Mouse (Mus musculus) adrenal gland, adult (tissue): ENCODE data around the gene Fam83g.

Experiments used
- DNase-seq, 2 experiments: peaks; one replicate each; pipeline ENCODE4 v3.0.0; 2022 to 2023; ENCODE audit warnings: low spot score in 1 of 2; ENCODE audit not compliant: inconsistent age in 2 of 2

Gene Fam83g

GRCm38 (mm10) chr11:61706232-61706631 is 22.3 kb downstream of the Fam83g start:
- DNase-seq = peak in 1 of 2 experiments; percentile 51

GRCm38 (mm10) chr11:61708928-61709327 is 25.0 kb downstream of the Fam83g start:
- DNase-seq = no peak

GRCm38 (mm10) chr11:61713157-61713855 is 29.4 kb downstream of the Fam83g start:
- DNase-seq = peak; percentile 82 to 89

GRCm38 (mm10) chr11:61714346-61715117 is 30.6 kb downstream of the Fam83g start:
- DNase-seq = peak; percentile 79 to 94

- no peak for DNase-seq
Measured at GRCm38 (mm10) chr11:61715130-61715529, 31.2 kb downstream of the Fam83g start.

- DNase-seq = no peak
Measured at GRCm38 (mm10) chr11:61717990-61718389, 34.1 kb downstream of the Fam83g start.

- DNase-seq = no peak
Measured at GRCm38 (mm10) chr11:61719387-61719786, 35.5 kb downstream of the Fam83g start.

GRCm38 (mm10) chr11:61719826-61720225 is 35.9 kb downstream of the Fam83g start:
- no peak for DNase-seq

- no peak for DNase-seq
Measured at GRCm38 (mm10) chr11:61720636-61721035, 36.7 kb downstream of the Fam83g start, which contains the start of gene Slc5a10. Slc5a10 (minus strand) TSS chr11:61720826.

GRCm38 (mm10) chr11:61722077-61722476 is 38.2 kb downstream of the Fam83g start:
- no peak for DNase-seq

- DNase-seq = peak in 1 of 2 experiments; percentile 47
Measured at GRCm38 (mm10) chr11:61728037-61728436, 44.1 kb downstream of the Fam83g start.

GRCm38 (mm10) chr11:61732672-61733071 is 48.8 kb downstream of the Fam83g start:
- DNase-seq = no peak

- DNase-seq = no peak
Measured at GRCm38 (mm10) chr11:61737290-61737689, 53.4 kb downstream of the Fam83g start.

- no peak for DNase-seq
Measured at GRCm38 (mm10) chr11:61740500-61740899, 56.6 kb downstream of the Fam83g start.

- no peak for DNase-seq
Measured at GRCm38 (mm10) chr11:61743768-61744167, 59.9 kb downstream of the Fam83g start.

GRCm38 (mm10) chr11:61744460-61744859 is 60.6 kb downstream of the Fam83g start:
- DNase-seq = no peak

GRCm38 (mm10) chr11:61745781-61746180 is 61.9 kb downstream of the Fam83g start:
- DNase-seq = no peak

- DNase-seq = no peak
Measured at GRCm38 (mm10) chr11:61747161-61747560, 63.3 kb downstream of the Fam83g start.

- peak in 1 of 2 experiments; percentile 58 for DNase-seq
Measured at GRCm38 (mm10) chr11:61751612-61752011, 67.7 kb downstream of the Fam83g start.

GRCm38 (mm10) chr11:61757151-61757550 is 73.3 kb downstream of the Fam83g start:
- DNase-seq = no peak
